Mouse (Mus musculus): ENCODE results near the gene Prrc2a.

Gene Prrc2a

DNA sequence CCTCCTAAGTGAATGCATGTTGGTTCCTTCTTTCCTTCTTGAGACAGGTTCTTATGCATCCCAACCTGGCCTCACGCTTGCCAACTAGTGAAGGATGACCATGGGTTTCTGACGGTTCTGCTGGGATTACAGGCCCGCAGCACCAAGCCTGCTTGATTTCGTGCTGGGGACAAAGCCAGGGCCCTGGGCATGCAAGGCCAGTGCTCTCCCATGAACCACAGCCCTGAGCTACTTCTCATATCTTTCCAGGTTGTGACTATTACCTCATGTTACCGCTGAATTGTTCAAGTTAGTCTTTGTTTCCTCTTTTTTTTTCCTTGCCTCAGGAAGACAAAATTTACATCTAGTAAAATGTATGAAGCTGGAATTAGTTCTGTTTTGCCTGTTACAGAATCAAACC lies 28.2 kb upstream of the Prrc2a start:
- CTCF ChIA-PET: interaction anchor here (0.6 to 1.5 kb wide), 5 partner anchors 9 to 134 kb away, joined by 3 to 4 read pairs (median 3); partner anchors contain the start of gene Lta

DNA sequence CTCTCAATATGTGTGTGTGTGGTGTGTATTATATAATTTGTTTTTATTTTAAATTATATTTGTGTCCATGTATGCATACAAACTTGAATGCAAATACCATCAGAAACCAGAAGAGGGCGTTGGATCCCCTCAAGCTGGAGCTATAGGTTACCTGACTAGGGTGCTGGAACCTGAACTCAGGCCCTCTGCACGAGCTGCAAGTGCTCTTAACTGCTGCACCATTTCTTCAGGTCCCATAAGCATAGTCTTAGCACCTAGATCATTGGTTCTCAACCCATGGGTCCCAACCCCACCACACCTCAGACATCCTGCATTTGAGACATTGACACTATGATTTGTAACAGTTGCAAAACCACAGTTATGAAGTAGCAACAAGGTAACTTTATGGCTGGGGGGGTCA lies 27.0 kb upstream of the Prrc2a start:
- CTCF ChIA-PET: interaction anchor here (1.0 to 1.6 kb wide), 2 partner anchors 16 to 41 kb away, joined by 3 to 5 read pairs; no protein-coding TSS in a partner anchor

DNA sequence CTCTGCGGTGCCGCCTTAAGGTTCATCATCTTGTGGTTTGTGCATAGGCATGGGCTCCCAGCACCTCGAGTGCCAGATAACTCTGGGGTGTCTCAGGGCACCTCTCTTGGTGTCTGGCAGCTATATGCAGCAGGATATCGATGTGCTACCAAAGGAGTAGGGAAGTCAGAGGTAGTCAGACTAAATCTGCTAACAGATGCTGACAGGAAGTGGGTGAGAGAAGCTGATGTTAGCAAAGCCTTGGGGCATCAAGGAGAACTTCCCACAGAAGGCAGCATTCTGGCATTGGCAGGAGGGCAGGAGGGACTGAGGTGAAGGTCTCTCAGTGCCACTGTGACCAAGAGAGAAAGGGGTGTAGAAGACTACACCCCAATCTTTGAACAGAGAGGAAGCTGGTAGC lies 25.4 kb upstream of the Prrc2a start:
- CTCF ChIA-PET: interaction anchor here (1.5 to 1.6 kb wide), 3 partner anchors 18 to 43 kb away, joined by 4 to 5 read pairs (median 5); no protein-coding TSS in a partner anchor

DNA sequence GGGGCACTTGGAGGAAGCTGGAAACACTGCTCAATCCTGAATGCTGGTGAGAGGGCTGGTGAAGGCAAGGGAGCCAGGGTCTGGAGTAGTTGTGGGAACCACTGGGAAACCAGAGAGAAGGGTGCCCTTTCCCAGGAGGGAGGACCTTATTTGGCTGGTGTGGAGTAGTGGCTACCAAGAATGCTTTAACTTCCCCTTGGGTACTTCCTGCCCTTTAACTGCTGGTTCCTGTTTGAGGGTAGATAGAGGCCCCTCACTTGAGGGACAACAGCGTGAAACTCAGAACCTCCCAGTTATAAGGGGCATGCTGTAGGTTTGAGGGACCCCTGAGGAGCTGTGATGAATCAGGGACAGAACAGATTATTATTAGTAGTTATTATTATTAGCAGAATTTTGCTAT lies 24.5 kb upstream of the Prrc2a start:
- CTCF ChIA-PET: interaction anchor here (0.6 to 1.6 kb wide), 3 partner anchors 14 to 43 kb away, joined by 3 to 5 read pairs (median 4); no protein-coding TSS in a partner anchor

DNA sequence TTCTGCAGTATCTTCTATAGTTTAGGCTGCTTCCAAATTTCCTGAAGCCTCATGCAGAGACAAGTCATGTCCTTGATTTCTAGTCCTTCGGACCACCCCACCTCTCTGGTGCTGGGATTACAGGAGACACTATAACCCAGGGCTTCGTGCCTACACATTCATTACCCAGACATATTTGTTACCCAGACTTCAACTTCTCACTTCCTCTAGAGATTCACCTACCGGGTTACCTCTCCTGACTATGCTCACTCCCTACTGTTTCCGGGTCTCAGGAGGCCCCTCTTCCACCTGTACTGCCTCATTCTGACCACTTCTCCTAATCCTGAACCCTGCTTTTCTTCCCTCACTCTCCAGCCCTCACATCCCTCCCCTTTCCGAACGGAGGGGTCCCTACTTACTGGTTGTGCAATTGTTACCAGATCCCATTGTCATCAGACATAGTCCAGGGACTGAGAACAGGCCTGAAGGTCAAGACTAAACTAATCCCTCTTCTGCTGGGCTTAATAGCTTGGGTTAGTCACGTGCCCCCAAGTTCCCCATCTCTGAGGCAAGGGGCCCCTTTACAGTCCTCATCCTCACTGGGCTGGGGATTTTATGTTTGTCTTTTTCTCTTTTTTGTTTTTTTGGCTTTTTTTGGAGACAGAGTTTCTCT lies 23.4 kb upstream of the Prrc2a start, which contains the start of gene Lst1:
Lst1 (minus strand) TSS at position 481 of the 652 bp plus-strand sequence.
- CTCF ChIA-PET: interaction anchor here (0.7 to 1.0 kb wide), 2 partner anchors 18 to 43 kb away, joined by 3 to 4 read pairs; no protein-coding TSS in a partner anchor

DNA sequence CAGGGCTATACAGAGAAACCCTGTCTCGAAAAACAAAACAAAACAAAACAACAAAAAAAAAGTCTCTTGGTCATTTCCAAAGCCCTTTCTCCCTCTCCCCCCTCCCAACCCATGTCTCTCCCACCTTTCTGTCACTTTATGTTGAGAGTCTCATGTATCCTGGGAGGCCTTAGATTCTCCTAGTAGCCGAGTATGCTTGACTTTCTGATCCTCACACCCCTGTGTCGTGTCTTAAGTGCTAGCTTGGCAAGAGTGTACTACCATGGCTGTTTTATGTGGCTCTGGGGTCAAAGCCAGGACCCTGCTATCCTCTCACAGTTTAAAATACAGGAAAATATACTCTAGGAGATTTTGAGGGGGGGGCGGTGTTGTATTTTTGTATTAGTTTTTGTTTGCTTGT lies 22.6 kb upstream of the Prrc2a start:
- CTCF ChIA-PET: interaction anchor here (0.7 to 1.0 kb wide), 3 partner anchors 9 to 44 kb away, joined by 3 to 5 read pairs (median 4); no protein-coding TSS in a partner anchor

DNA sequence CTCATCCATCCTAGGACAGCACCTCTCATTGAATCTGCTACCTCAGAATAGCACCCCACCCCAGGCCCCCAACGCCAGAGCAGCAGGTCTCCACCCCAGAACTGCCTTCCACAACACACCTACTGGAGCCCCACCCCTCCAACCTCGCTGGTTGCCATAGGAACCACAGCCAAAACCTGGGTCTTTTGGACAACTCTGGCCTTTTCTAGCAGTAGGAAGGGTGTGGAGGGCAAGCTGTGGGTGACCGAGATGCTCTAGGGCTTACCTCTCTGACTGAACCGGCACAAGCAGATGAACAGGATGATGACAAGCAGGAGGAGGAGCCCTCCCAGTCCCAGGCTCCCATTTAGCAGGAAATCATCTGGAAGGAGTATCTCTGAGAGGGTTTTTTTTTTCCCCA lies 22.0 kb upstream of the Prrc2a start:
- CTCF ChIA-PET: interaction anchor here (0.9 kb wide), 1 partner anchor 8 kb away, joined by 5 read pairs; no protein-coding TSS in a partner anchor

DNA sequence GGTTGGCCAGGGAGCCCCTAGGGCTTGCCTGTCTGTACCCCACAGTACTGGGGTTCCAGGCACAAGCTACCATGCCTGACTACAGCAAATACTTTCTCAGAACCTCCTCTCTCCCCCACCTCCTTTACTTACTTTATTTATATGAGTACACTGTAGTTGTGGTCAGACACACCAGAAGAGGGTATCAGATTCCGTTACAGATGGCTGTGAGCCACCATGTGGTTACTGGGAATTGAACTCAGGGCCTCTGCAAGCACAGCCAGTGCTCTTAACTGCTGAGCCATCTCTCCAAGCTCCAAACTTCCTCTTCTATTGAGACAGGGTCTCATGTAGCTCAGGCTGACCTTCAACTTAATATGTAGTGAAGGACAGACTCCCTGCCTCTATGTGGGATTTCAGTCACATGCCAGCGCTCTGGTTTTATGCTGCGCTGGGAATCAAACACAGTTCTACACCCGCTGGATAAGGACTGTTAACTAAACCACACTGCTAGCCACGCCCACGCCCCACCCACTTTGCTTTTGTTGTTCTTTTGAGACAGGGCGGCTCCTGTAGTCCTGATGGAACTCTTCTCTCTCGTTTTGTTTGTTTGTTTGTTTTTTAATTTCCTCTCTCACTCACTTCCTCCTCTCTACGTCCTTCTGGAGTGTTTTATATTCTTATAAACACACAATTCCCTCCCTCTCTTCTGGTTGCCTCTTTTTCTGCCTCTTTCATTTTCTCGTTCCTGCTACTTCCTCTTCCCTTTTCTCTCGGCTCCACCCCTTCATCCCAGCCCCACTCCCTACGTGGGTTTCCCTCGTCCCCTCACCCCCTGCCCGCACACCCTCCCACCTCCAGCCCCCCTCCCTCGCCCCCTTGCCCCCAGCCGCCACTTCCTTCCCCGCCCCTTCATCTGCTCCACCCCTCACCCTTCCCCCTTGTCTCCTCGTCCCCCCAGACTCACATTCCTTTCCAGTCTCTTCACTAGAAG lies 21.2 kb upstream of the Prrc2a start:
- CTCF ChIA-PET: interaction anchor here (0.5 to 0.7 kb wide), 3 partner anchors 12 to 845 kb away, joined by 3 to 26 read pairs (median 4); partner anchors contain the start of gene Nfkbil1

DNA sequence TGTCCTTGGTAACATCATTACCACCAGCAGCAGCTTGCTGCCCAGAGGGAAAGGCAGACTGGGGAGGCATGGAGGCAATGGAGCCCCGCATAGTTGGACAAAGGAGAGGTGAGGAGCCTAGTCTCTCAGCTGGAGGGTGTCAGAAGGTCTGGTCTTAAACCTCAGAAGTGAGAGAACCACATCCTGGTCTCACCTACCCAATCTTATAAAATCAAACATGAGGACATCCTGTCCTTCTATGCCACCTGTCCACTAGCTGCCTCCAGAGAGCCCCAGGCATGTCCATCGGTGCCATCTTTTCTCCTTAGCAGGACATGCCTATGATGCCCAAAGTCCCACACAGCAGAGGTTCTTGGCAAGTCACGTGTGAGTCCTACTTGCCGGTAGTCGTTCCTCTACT lies 15.4 kb upstream of the Prrc2a start:
- CTCF ChIA-PET: interaction anchor here (1.2 kb wide), 1 partner anchor 17 kb away, joined by 3 read pairs; no protein-coding TSS in a partner anchor

DNA sequence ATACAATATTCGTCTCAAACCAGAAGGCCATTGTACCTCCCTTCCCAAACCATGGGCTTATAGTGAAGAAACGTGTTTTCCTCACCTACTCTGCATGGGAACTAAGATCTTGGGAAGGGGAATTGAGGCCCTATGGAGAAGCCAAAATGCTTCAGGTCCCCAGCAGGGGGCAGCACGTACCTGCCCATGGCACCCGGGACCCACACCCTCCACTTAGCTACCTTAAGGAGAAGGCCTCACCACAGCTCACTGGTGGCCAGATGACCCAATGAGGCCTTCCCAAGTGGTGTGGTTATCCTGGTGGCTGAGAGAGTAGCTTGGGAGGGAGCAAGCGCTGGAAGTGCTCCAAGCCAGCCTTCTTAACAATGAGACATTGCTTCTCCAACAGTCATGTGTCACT lies 13.8 kb upstream of the Prrc2a start:
- CTCF ChIA-PET: interaction anchor here (0.5 to 1.5 kb wide), 6 partner anchors 8 to 54 kb away, joined by 3 to 5 read pairs (median 3); partner anchors contain the start of genes Atp6v1g2 and Ltb

DNA sequence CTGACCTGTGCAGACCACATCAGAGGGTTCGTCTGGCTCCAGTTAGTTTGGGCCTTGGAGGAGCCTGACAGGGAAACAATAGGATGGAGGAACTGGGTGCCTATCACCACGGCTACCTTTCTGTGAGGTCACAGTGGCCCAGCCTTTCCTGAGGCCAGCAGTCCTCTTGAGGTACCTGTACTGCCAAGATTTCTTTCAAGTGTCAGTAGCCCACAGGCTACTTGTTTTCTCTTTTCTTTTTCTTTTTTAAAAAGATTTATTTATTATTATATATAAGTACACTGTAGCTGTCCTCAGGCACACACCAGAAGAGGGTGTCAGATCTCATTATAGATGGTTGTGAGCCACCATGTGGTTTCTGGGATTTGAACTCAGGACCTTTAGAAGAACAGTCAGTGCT lies 11.3 kb upstream of the Prrc2a start, which contains the start of gene Aif1:
Aif1 (minus strand) TSS at position 101 of the 400 bp plus-strand sequence.
- CTCF ChIA-PET: interaction anchor here (0.6 kb wide), 1 partner anchor 89 kb away, joined by 12 read pairs; no protein-coding TSS in a partner anchor

DNA sequence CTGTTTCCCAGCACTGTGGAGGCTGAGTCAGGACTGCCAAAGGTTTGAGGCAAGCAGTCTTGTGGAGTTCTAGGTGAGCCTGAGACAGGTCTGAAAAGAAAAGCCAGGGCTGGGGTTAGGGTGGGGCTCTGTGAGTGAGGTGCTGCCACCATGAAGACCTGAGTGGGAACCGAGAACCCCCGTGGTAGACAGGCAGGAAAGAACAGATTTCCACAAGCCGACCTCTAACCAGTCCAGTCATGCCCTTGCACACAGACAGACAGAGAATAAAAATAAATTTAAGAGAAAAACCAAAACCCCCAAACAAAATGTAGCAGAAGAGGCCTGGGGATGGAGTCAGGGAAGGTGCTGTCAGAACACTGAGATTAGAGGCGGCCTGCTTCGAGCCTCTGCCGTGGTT lies 10.7 kb upstream of the Prrc2a start:
- CTCF ChIA-PET: no interaction called here

DNA sequence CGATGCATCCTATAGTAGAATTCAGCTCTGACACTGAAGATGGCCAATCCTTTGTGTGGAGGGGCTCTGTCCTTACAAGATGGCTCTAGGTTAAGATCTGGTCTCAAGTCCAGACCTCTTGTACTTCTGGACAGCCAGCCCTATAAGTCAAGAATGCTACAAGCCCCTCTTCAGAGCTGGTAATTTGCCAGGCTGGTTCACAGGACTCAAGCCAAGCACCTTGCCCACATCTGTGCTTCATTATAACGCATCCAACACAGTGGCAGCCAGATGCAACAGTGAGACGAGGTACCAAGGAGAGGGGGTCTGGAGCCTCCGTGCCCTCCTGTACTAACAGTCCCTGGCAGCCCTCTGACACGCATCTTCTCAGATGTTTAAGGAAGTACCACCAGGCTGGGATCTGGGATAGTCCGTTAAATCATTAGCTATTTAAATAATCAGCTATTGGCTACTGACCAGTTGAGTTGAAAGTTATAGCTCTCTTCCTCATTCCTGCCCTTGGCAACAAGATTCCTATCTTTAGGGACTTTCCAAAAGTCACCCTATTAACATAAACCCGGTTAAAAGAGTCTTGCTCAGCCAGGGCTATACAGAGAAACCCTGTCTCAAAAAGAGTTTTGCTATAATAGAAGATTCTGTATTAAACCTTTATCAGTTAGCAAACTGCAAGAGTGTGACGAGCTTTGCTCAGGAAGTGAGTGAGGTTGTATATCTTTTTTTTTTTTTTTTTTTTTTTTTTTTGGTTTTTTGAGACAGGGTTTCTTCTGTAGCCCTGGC lies 9.7 kb upstream of the Prrc2a start:
- CTCF ChIA-PET: interaction anchor here (0.6 to 1.8 kb wide), 3 partner anchors 56 to 802 kb away, joined by 3 to 7 read pairs (median 4); no protein-coding TSS in a partner anchor

DNA sequence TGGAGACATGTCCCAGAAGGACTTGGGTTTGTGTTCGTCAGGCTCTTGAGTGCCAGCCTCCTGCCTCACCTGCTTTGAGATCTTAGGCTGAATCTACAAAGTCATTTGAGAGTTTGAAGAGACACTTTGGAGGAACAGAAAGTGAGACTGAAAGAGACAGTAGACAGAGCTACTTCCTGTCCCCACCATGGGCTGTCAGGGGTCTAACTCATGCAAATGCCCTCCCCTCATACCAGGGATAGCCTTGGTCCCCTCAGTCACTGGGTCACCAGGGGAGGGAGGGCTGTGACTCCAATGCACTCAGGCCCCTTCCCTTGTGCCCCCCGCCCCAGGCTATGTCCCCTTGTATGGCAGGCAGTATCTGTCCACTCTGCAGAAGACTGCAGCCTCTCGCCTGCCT lies 8.6 kb upstream of the Prrc2a start:
- CTCF ChIA-PET: interaction anchor here (1.8 kb wide), 1 partner anchor 59 kb away, joined by 4 read pairs; no protein-coding TSS in a partner anchor

DNA sequence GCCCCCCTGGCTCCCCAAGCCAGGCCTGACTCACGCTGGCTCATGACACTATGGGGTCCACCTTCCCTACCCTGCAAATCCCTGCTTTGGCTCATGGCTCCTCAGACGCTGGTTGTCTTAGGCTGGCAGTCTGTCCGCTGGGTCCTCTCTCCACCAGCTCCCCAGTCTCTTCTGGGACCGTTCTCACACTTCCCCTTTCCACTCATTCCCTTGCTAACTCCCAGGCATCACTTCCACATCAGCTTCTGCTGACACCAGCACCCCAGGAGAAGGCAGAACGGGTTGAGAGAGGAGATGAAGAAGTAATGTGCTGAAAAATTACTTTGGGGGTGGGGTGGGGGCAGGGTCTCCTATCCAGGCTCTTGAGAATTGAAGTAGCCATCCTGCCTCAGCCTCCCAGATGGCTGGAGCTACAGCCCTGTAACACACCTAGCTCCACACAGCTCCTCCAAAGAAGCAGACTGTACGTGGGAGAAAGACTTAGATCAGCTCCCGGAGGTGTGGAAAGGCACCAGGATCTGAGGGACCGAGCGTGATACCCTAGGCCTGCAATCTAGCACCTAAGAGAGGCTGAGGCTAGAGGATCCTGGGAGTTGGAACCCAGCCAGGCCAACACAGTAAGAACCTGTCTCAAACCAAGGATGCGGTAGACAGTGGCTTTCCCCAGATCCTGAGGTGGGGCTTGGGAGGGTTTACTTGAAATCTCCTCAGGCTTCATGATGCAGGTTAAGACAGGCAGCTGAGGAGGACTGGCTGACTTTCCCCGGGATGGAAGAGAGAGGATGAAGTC lies 7.9 kb upstream of the Prrc2a start:
- CTCF ChIA-PET: interaction anchor here (0.6 to 1.1 kb wide), 7 partner anchors 23 to 87 kb away, joined by 3 to 21 read pairs (median 3); no protein-coding TSS in a partner anchor

DNA sequence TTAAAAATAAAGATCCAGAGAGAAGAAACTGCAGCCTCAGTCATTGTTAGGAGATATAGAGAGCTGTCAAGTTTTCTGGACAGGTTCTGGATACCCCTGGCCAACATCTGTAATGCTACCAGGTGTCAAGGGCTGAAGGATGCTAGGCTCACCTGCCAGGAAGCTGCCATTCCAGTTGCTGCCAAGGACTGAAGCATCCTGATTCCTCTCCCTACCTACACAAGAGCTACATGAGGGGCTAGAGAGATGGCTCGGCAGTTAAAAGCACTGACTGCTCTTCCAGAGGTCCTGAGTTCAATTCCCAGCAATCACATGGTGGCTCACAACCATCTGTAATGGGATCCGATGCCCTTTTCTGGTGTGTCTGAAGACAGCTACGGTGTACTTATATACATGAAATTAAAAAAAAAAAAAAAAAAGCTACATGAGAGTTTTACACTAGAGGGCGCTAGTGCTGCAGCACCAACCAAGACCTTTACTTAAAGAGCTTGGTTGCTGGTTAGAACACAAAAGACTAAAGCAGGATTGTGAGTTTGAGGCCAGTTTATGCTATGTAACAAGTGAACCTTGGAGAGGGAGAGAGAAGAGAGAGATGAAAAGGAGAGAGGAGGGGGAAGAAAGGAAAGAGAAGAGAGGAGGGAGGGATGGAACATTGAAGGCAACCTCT lies 4.0 kb upstream of the Prrc2a start:
- CTCF ChIA-PET: interaction anchor here (0.6 to 1.9 kb wide), 10 partner anchors 10 to 131 kb away, joined by 3 to 12 read pairs (median 4); partner anchors contain the start of gene Atp6v1g2

DNA sequence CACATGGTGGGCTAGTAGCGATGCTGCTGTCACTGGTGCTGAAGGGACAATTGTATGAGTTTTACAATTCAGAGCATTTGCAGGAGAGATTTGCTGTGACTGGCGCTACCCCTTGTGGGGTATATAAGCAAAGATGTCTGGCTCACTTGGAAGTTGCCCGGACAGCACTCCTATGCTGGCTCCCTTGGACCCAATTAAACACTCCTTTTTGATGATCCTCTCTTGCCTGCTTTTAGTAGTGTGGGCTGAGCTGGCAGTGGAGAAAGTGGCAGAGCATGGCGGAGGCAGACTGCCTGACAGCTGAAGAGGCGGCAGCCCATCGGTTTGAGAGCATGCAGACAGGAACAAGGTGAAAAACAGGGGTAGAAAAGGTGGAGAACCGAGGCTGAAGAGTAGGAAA lies 3.1 kb upstream of the Prrc2a start:
- CTCF ChIA-PET: interaction anchor here (1.1 to 1.9 kb wide), 4 partner anchors 21 to 78 kb away, joined by 3 to 12 read pairs (median 5); partner anchors contain the start of gene Atp6v1g2

DNA sequence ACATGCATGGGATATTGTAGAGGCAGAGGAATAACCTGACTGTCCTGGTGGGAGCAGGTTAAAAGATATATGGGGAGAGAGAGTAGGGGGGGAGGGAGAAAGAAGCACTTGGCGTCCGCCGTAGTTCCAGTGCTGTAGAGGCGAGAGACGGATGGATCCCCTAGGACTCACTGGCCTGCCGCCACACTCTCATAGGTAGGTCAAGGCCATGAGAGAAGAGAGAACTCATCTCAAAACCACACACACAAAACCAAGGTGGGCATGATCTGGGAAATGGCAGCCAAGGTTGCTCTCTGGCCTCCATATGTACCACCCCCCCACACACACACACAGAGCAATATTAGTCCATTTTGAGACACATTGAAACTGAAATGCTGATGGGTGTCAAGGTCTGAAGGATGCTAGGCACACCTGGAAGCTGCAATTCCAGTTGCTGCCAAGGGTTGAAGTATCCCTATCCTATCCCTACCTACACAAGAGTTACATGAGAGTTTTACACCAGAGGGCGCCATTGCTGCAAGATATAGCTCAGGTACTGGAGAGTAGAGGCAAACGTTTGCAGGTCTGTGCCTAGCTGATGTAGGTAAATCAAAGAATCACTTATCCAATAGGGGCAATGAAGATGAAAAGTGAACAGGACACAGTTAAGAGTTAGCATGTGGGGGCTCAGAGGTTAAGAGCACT lies 1.8 kb upstream of the Prrc2a start:
- CTCF ChIA-PET: interaction anchor here (0.6 to 1.6 kb wide), 5 partner anchors 23 to 970 kb away, joined by 3 to 8 read pairs (median 4); no protein-coding TSS in a partner anchor

All from spleen, embryonic (tissue).